Mouse (Mus musculus): Measurements from ENCODE around the gene Krtap11-1. TPM values are rescaled to one million over a fixed set of nuclear protein-coding genes. Genes with fewer than 3 reads are reported as not detected.

Krtap11-1 gene
- total RNA-seq (2023), result not detected

DNA sequence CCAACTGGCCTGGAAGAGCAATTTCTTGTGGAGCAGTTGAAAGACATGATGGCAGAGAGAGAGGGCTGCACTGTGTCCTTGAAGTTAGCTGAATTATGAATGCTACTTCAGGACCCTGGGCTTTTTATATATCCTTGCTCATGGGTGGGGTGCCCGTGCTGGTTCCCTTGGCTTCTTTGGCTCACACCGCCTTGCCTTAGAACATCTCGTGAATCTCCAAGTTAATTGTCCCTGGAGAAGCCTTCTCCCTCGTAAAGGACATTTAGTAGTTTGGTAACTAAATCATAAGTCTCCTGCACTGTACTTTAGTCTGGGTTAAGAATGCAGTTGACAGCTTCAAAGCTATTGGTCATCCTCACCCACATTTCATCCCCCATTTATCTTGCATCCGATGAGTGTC lies at the start of gene Krtap11-1:
TSS of gene Krtap11-1 (minus strand) at position 101 of the 400 bp plus-strand sequence.

Other genes starting within 250 kb of the Krtap11-1 start
- not detected for gene Krtap21-1, start 167.3 kb downstream of the Krtap11-1 start, total RNA-seq (2023)
- gene Krtap6-2, start 151.1 kb downstream of the Krtap11-1 start, total RNA-seq (2023), result not detected
- gene Krtap8-1, start 83.2 kb downstream of the Krtap11-1 start, total RNA-seq (2023), result not detected
- not detected for gene Krtap7-1, start 62.9 kb downstream of the Krtap11-1 start, total RNA-seq (2023)